Mouse (Mus musculus): Measurements from ENCODE around the gene Epb41l5.

Gene Epb41l5

GRCm38 (mm10) chr1:119648205-119649111 lies at the start of gene Epb41l5:
Gene Epb41l5, minus strand, starts transcription at chr1:119649000.
- DNase-seq (ENCODE audit: low read depth, low spot score): peak; percentile 48

- DNase-seq (ENCODE audit: low read depth, low spot score): no peak
Measured at GRCm38 (mm10) chr1:119696860-119697259, 48.1 kb upstream of the Epb41l5 start.

DNA sequence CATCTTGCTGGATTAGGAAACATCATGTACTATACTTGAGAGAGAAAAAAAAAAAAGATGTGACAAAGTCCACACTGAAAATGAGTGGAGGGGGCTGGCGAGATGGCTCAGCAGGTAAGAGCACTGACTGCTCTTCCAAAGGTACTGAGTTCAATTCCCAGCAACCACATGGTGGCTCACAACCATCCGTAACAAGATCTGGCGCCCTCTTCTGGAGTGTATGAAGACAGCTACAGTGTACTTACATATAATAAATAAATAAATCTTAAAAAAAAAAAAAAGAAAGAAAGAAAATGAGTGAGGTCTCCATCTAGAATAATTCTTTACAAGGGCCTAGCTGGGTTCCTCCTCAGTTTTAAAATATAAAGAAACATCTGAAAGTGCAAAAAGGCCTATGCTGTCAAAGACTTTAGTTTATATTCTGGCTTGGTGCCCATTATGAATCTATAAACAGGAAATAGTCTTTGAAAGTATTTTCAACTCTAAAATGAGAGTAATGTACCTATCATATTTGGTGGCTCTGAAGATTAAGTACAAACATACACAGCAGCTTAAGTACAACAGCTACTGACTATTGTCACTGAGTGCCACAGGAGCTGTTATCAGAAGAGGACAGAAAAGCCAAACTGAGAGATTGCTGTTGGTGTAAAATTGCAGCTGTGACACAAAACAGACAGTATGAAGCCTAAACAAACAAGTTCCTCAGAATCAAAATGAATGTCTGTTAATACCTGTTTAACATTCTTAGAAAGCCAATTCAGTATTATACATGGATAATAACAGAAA lies 37.2 kb upstream of the Epb41l5 start:
- no peak for DNase-seq (ENCODE audit: low read depth, low spot score)

DNA sequence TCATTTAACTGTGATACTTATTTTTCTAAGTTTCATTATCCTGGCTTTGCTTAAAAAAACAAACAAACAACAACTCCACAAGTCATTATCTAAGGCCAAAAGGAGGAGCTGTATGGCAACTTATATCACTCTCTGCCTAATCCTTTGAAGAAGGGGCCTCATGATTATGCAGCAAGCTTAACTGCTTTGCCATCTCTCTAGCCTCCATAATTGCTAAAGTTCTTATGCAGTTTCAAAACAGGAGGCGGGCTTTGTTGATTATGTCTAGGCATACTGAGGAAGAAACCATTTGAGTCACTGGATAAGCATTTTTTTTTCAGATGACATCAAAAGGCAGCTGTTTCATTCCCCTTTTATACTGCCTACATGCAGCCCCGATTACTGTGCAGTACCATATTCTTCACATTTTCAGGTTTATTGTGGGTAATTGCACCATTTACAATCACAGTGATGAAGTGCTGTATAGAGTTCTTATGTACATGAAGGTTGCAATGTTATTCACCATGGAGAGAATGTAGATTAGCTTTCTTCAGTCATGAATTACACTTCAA lies 32.9 kb upstream of the Epb41l5 start:
- DNase-seq (ENCODE audit: low read depth, low spot score): no peak

DNA sequence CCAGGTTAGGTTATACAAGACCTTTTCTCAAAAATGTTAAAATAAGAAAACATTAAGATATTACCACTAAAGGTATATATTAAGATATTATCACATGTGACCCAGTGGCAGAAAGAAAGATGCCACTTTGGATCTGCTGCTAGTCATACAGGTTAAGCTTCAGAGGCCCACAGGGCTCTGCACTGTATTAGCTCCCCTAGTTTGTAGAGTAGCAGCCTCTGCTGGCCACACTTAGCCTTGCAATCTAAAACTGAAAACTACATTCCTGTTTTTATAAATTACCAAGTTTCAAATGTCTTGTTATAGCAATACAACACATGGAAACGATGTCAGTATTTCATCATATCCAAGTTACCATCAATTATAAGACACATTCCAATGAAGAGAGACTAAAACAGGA lies 26.2 kb upstream of the Epb41l5 start:
- DNase-seq (ENCODE audit: low read depth, low spot score): no peak

GRCm38 (mm10) chr1:119666904-119667303 lies 18.1 kb upstream of the Epb41l5 start:
- no peak for DNase-seq (ENCODE audit: low read depth, low spot score)

DNA sequence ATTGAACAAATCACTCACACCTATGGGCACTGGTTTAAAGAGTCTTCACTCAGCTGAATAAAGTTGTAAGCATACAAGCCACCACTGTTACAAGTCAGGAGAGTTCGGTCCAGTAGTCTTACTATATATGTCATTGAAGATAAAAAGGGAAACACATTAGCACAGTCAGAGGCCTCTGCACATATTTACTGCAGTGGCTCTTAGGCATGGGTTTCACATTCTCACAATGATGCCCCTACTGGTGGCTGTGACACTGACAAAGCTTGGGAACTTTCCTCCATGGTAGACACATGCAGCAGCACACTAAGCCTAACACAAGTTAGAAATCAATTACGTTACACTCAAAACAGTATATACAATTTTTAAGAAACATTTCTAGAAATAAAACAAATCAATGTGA lies 5.5 kb upstream of the Epb41l5 start:
- DNase-seq (ENCODE audit: low read depth, low spot score): no peak

DNA sequence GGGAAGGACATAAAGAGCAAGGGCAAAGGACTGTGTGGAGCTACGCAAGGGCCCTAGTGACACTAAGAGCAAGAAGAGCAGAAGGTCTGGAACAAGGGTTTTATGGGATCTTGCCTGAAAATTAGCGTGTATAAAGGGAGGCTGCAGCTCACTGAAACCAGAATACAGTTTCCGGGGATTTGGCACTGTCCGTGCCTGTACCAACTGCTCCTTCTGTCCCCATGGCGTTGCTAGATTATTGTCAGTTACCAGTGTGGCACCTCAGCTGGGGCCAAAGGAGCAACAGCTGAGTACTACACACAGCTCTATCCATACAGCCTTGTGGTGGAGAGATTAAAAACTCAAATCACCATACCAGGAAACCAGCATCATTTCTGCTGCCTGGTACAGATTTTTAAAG lies 1.6 kb upstream of the Epb41l5 start:
- DNase-seq (ENCODE audit: low read depth, low spot score): no peak

GRCm38 (mm10) chr1:119649627-119650026 lies 827 bp upstream of the Epb41l5 start:
- DNase-seq (ENCODE audit: low read depth, low spot score): no peak

DNA sequence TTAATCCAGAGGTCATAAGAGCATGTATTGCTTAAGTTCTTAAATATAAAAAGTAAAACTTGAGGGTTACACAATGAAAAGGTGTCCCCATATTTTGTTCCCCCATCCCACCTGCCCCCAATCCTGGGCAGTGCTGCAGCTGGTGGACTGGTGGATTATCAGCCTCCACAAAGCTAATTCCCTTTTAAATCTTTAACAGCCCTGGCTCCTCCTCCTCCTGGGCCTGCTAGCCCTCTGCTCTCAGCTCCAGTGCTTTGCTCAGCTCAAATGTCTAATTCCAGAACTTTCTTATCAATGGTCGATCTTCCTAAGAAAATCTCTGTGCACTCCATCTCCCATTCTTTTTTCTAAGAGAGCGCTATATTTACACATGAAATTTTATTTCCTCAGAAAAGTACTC lies 2.4 kb downstream of the Epb41l5 start:
- DNase-seq (ENCODE audit: low read depth, low spot score): no peak

- DNase-seq (ENCODE audit: low read depth, low spot score): no peak
Measured at GRCm38 (mm10) chr1:119642367-119642766, 6.4 kb downstream of the Epb41l5 start.

- no peak for DNase-seq (ENCODE audit: low read depth, low spot score)
Measured at GRCm38 (mm10) chr1:119641090-119641812, 7.5 kb downstream of the Epb41l5 start.

GRCm38 (mm10) chr1:119640006-119640405 lies 8.8 kb downstream of the Epb41l5 start:
- no peak for DNase-seq (ENCODE audit: low read depth, low spot score)

- no peak for DNase-seq (ENCODE audit: low read depth, low spot score)
Measured at GRCm38 (mm10) chr1:119637188-119638023, 11.4 kb downstream of the Epb41l5 start.

DNA sequence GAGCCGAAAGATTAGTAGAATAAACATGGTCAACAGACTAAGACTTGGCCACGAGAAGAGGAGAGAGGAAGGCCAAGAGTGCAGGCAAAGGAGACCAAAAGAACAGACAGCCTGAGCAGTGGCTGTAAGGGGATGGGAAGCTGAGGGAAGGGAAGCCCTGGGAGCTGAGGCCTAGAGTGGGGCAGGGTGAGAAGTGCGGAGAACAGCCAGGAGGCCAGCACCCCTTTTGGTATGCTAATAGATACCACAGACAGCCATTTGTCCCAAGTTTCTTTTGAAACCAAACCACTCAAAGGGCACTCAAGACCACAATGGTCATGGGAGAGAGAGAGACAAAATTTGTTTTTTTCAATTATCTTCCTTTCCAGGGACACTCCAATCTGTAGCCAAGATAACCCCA lies 14.1 kb downstream of the Epb41l5 start:
- no peak for DNase-seq (ENCODE audit: low read depth, low spot score)

DNA sequence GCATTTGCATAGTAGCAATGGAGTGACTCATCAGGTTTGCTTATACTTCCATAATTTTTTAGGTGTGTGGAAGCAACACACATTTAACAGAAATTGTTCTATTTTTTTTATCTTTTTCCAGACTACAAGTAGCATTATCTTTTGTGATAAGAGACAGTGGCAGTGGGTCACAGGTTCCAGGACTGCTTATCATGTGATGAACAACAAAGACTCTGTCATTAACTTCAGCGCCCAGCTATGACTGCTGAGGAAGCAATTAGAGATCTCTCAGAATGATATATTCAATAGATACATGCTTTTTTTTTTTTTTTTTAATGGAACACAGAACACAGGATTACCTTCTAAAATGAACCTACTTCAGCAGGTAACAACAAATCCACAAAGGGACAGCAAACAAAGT lies 18.4 kb downstream of the Epb41l5 start:
- DNase-seq (ENCODE audit: low read depth, low spot score): no peak

- no peak for DNase-seq (ENCODE audit: low read depth, low spot score)
Measured at GRCm38 (mm10) chr1:119626837-119627236, 22.0 kb downstream of the Epb41l5 start.

DNA sequence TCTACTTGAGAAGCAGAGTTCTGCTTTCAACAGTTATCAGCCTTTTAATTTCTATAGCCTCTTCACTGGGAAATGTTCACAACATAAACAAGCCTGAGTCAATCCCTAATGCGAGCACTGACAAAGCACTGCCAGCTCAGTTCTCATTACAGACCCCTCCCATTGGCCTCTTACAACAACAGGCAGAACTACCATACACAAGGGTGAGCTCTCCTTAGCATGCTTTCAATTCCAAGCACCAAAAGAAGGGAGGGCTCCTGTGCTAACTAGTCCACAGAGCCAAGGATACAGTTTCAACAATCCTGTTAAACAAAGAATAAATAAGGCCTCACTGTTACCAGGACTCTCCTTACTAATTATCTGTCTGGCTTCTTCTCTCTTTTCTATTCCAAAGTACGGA lies 24.4 kb downstream of the Epb41l5 start:
- DNase-seq (ENCODE audit: low read depth, low spot score): no peak

- no peak for DNase-seq (ENCODE audit: low read depth, low spot score)
Measured at GRCm38 (mm10) chr1:119605396-119605795, 43.4 kb downstream of the Epb41l5 start.

DNA sequence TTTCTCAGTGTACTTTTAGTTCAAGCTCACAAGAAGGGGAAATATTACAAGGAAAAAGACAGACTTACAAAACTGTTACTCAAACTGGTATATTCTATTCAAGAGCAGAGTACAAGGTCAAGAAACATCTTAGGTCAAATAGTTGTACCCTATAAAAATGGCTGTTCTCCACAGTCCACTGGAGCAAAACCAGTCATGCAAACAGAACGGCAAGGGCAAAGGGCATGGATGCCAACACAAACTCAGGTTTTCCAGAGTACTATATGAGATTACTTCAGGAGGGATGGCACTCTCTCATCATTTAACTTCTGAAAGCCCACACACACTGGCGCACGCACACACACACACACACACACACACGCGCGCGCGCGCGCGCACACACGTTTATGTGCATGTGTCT lies 46.4 kb downstream of the Epb41l5 start:
- DNase-seq (ENCODE audit: low read depth, low spot score): no peak

GRCm38 (mm10) chr1:119598855-119599254 lies 49.9 kb downstream of the Epb41l5 start:
- DNase-seq (ENCODE audit: low read depth, low spot score): no peak

All from c-Kit-negative CD71-positive TER-119-positive erythroid progenitor cells, embryonic 14.5 days (primary cell).